Mouse (Mus musculus) ES-E14 (cell line): Measurements from ENCODE around the gene Ybx3.

Experiments used
- HCFC1 ChIP-seq: IDR thresholded peaks from 2 replicates; pipeline ENCODE4 v1.6.1; 2012; ENCODE audit warnings: low read length, inconsistent platforms, borderline replicate concordance; ENCODE audit not compliant: insufficient read depth
- MAFK ChIP-seq: IDR thresholded peaks from 2 replicates; pipeline ENCODE4 v1.6.1; 2014; ENCODE audit warnings: mild to moderate bottlenecking, low read depth, low read length, inconsistent platforms; ENCODE audit not compliant: insufficient read depth
- ZNF384 ChIP-seq: IDR thresholded peaks from 2 replicates; pipeline ENCODE4 v1.6.1; 2012; ENCODE audit warnings: low read depth, low read length, inconsistent platforms

DNA sequence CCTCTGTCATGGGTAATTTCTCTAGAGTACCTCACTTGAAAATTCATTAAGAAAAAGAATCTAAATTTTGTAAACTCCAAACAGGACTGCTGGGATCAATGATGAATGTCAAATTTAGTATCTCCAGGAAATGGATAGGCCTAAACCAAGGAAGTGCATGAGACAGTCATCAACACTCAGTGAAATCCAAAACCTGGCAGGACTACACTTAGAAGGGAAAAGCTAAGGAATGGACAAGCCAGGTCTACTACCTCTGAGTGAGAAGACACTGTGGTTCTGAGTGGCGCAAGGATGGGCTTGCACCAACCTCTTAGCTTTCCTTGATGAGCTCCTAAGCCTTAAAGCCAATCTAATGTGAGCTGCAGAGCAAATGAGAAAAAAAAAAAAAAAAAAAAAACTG, 2.8 kb downstream of the Ybx3 start:
- TF ChIP-seq MAFK: no peak
- TF ChIP-seq HCFC1: no peak
- TF ChIP-seq ZNF384: 0 out of 2 replicates have a peak, but pooled peaks have one; percentile 41
